Mouse (Mus musculus): ENCODE data around the gene Ifrd2.

GRCm38 (mm10) chr9:107590773-107591060 lies 3.3 kb downstream of the Ifrd2 start:
- TF ChIP-seq CTCF (IDR thresholded peaks at IDR 0.05; ENCODE audit: low read depth, low read length) (no peak), POLR2AphosphoS5 (IDR thresholded peaks at IDR 0.05; ENCODE audit: insufficient replicate concordance, low read depth, low read length) (no peak), GATA1 (IDR thresholded peaks at IDR 0.05; ENCODE audit: borderline replicate concordance, low read length) (no peak)

Data from G1E (cell line).